Mouse (Mus musculus): ENCODE measurements around the gene Fignl2.

The Fignl2 gene

GRCm38 (mm10) chr15:101008386-101009010 lies 69.9 kb downstream of the Fignl2 start:
- no peak for DNase-seq (ENCODE audit: low spot score)

- DNase-seq (ENCODE audit: low spot score), result no peak
These were observed 71.1 kb downstream of the Fignl2 start for GRCm38 (mm10) chr15:101007236-101007635.

GRCm38 (mm10) chr15:101006251-101007040 lies 71.9 kb downstream of the Fignl2 start:
- no peak for DNase-seq (ENCODE audit: low spot score)

GRCm38 (mm10) chr15:101005717-101006116 lies 72.7 kb downstream of the Fignl2 start:
- DNase-seq (ENCODE audit: low spot score), result no peak

GRCm38 (mm10) chr15:101004538-101004937 lies 73.8 kb downstream of the Fignl2 start:
- DNase-seq (ENCODE audit: low spot score), result no peak

- DNase-seq (ENCODE audit: low spot score), result no peak
These were observed 75.9 kb downstream of the Fignl2 start for GRCm38 (mm10) chr15:101002466-101002865.

- DNase-seq (ENCODE audit: low spot score), result no peak
These were observed 76.7 kb downstream of the Fignl2 start for GRCm38 (mm10) chr15:101001685-101002084.

Data from urinary bladder, postnatal 10 days (tissue).